Mouse (Mus musculus): ENCODE measurements around the gene Zkscan17.

Zkscan17 gene

GRCm38 (mm10) chr11:59451086-59451485 is 75.5 kb downstream of the Zkscan17 start, which contains the start of gene Snap47:
Gene Snap47, minus strand, starts transcription at chr11:59451186.
- DNase-seq: no peak

GRCm38 (mm10) chr11:59450230-59450771 is 76.2 kb downstream of the Zkscan17 start:
- peak; percentile 63 for DNase-seq

DNA sequence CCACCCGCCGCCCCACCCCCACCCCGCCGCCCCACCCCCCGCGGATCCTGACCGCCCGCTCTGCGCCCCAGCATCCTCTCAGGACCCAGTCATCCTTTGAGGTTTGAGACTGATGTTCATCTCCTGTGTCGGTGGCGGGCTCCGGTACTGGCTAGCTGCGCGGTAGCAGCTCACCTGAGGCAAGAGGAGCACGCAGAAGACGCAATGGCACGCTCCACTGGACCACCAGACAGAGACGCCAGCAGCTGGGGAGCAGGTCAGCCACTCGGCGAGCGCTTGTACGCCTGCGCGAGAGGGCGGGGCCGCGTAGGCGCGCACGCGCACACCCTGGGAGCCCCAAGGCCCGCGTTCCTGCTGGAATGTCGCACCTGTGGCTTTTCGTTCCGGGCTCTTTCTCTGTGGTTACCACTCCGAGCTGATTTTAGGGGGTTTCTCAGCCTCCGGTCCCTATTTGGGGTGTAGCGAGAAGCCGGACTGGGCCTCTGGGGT is 76.8 kb downstream of the Zkscan17 start, which contains the start of gene Jmjd4:
Jmjd4 (plus strand) TSS at position 305 of the 489 bp plus-strand sequence.
- DNase-seq: peak; percentile 94

- DNase-seq: no peak
Measured at GRCm38 (mm10) chr11:59443102-59443501, 83.4 kb downstream of the Zkscan17 start.

DNA sequence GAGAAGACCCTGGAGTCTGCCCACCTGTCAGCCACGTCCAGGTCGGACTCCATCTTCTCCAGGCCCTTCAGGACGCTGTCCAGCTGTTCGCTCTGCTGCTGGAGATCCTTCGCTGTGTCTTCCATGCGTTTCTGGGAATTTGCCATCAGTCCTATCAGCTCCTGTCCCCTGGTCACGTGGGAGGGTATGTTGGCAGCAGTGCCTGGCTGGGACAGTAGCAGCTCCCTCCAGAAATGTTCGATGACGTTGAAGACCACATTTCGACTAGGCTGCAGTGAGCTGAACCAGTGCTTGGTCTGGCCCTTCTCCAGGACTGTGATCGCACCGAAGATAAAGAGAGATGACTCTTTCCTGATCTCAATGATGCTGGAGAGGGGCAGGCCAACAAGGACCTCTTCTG is 88.6 kb downstream of the Zkscan17 start:
- no peak for DNase-seq

All from kidney, postnatal 10 days (tissue).